Mouse (Mus musculus) MN1 (cell line): ENCODE measurements at regions not wholly inside any gene's neighbourhood (a gene's known extent, or its start where the extent isn't known, plus 50 kb on each side); places are given as distances from the start of the nearest gene placed in this dataset.

Experiments
- DNase-seq: peaks from one replicate; pipeline ENCODE4 v3.0.0-alpha.2; 2016; ENCODE audit warnings: low spot score

DNA sequence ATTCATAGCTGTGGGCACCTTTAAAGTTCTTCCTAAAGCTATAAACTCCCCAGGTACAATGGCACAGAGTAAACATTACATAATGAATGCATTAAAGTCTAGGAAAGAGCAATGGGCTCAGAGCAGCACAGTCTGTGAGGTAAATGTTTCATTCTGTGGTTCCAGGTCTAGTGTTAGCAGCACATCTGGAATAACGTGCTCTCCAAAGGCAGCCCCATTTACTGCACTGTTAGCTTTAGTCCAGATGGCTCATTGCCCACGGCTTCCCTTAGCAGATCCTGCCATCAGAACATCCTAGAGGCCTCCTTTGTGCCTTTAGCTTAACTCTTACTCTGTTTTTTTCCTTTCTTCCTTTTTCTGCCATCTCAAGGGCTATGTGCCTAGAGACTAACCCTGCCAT is 87.7 kb upstream of the Tspan7 start:
- DNase-seq, result no peak

DNA sequence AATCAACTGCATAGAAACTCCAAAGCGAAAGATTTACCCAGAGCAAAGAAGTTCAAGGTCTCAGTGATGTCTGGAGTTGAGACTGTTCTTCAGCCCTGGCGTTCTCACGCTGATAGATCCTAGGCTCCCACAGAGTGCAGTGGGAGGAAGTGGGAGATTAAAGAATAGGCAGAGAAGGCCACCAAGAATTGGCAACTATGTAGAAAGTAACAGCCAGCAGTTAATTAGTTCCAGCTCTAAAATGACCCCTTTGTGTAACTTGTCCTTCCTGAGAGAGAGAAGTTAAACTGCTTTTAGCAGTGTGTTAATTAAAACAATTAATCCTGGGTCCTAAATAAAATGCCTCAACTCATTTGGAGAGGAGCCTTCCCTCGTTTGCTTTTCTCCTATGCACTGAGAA is 73.7 kb upstream of the Tspan7 start:
- no peak for DNase-seq

DNA sequence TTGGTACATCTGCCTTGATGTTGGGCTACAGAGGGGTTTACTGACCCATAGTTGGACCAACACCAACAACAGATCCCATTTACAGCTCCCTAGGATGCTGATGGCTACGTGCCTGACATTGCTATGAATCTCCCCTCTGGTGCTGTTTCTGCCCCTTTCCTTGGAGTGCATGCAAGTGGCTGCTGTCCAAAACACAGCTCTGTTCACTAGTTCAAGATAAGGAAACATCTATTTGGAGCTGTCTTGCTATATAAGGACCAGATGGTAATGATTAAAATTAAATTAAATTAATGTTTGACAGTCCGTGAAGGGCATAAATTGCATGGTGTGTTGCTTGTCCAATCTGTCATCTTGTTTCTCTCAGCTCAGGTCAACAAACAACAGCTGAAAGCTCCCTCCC is 62.5 kb upstream of the Tspan7 start:
- peak; percentile 83 for DNase-seq
